Mouse (Mus musculus): ENCODE data around the gene Prl2c1.

The Prl2c1 gene

GRCm38 (mm10) chr13:27849042-27849441 lies at the start of gene Prl2c1:
Prl2c1 (plus strand) TSS chr13:27849342.
- TF ChIP-seq GATA4 (IDR thresholded peaks at IDR 0.05; ENCODE audit: insufficient replicate concordance, low read length): no peak

- no peak for TF ChIP-seq GATA4 (IDR thresholded peaks at IDR 0.05; ENCODE audit: insufficient replicate concordance, low read length)
Measured at GRCm38 (mm10) chr13:27801354-27801753, 47.8 kb upstream of the Prl2c1 start, which contains the start of gene Prl2a1. Prl2a1 (plus strand) TSS chr13:27801654.

GRCm38 (mm10) chr13:27802765-27803164 lies 46.4 kb upstream of the Prl2c1 start:
- TF ChIP-seq GATA4 (IDR thresholded peaks at IDR 0.05; ENCODE audit: insufficient replicate concordance, low read length): no peak

Data from liver, adult (tissue).